Mouse (Mus musculus): ENCODE measurements at regions not wholly inside any gene's neighbourhood (a gene's known extent, or its start where the extent isn't known, plus 50 kb on each side); places are given as distances from the start of the nearest gene placed in this dataset.

- DNase-seq = no peak
Measured at GRCm38 (mm10) chr3:21404058-21404457, 672.4 kb upstream of the Tbl1xr1 start.

DNA sequence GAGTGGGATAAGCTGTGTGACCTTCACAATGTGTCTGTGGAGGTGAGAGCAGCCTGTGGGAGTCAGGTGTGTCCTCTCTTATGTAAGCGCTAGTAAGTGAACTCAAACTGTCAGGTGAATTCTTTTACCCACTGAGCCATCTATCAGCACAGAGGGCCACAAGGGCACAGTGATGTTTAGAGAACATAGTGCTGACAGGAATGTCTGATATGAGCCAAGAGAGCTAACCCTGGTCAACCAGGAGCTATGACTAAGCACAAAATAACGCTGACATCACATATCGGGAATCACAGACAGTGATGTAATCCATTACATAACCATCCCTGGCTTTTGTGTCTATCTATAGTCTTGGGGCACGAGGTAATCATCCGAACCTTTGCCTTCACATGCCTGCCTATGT is 669.4 kb upstream of the Tbl1xr1 start:
- no peak for DNase-seq

DNA sequence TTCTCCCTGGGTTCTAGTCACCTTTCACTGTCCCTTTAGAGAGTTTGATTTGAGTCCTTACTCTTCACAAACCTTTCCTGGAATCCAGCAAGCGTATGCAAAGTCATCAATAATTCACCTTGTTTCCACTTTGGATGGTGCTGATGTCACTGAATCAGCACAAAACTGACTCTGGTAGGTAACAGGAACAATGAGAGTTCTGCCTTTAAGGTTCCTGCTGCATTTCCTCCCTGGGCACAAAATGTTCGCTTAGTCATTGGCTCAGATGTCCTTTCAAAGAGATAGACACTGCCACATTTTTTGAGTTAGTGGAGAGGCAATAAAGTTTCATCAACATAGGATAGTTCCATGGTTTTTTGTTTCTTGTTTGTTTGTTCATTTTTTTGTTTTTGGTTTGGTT is 664.4 kb upstream of the Tbl1xr1 start:
- peak; percentile 5 for DNase-seq

GRCm38 (mm10) chr3:21423139-21423538 is 653.3 kb upstream of the Tbl1xr1 start:
- no peak for DNase-seq

DNA sequence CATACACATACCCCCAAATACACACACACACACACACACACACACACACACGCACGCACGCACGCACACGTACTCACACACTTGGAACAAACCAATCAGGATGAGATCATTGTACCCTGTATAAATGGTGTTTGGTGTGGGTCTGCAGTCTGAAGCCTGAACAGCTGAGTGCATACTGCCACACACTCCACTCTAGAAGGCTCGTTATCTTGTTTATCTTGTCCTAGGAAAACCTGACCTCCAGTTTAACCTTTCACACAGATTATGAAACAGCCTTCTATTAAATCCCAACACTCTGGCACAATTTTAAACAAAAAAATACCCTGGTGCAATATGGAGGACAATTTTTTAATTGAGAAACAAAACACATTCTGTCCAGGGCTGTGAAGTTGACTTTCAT is 649.9 kb upstream of the Tbl1xr1 start:
- DNase-seq = no peak

DNA sequence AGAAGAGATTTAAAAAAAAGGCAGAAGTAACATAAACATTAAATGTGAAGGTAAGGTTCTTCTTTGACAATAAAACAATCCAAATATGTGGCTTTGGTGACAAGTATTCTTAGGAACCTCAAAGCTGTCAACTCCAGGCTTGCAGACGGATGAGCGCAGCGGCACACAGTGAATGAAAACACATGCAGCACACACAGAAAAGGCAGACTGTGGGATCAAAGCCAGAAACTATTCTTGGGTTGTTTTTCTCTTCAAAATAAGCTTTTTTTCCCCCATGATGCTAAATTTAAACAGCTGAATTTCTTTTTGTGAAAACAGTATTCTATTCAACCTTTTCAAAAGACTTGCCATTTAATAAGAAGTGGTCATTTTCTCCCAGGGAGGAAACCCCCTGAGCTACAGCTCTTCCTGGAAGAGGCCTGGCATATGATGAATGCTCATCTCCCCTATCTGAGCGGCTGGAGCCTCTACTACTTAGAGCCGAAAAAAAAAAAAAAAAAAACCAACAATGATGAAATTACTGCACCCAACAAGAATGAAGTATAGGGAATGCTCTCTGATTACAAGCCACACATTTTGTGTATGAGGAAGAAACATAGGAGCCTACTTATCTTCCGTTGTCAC is 648.9 kb upstream of the Tbl1xr1 start:
- DNase-seq = no peak

- DNase-seq = no peak
Measured at GRCm38 (mm10) chr3:21428120-21428519, 648.3 kb upstream of the Tbl1xr1 start.

- DNase-seq = peak; percentile 8
Measured at GRCm38 (mm10) chr3:21464245-21464644, 612.2 kb upstream of the Tbl1xr1 start.

GRCm38 (mm10) chr3:21466113-21466645 is 610.3 kb upstream of the Tbl1xr1 start:
- no peak for DNase-seq

DNA sequence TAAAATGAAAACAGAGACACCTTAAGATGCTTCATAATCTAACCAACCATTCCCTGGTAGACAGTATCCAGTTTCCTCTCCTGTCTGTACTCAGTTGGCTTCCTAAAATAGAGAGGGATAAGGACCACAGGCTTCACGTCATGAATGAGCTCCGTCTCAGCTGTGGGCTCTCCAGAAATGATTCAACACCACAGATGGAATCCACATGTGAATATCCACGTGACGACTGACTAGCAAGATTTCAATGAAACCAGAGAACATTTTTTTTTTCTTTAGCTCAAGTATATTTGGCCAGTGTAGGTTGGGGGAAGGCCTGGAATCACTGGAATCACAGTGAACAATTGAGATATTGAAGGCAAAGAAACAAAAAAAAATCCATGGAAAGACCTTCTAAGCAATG is 599.1 kb upstream of the Tbl1xr1 start:
- DNase-seq = no peak

DNA sequence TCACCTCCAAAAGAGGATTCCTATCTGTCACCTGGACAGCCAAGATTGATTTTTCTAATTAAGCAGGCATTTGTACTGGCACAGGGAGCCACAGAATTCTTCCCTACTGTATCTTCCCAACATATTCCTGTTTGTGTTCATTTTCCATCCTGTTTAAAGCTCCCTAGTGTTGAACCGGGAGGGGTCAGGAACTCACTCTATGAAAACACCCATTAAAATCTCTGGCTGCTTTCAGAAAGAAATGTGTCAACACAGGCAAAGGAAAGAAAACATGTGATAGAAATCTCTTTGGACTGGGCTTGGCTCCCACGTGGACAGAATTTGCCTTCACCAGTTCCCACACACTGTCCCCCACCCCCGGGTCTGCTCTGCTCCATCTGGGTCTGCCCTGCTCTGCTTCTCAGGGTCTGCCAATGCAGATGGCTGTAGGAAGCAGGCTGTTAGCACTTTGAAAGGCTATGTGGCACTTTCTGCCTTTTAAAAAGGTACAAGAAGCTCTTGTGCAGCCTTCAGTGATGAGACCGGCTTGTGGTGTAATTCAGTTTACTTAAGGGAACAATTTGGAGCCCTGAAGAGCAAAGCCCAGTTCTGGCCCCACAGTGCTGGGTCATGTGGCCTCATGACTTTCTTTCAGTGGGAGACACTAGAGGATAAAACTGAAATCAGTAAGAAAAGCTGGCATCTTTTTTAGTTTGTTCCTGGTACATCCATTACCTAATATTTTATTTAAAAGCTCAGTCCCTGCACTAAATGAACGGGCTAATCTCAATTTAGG is 597.2 kb upstream of the Tbl1xr1 start:
- DNase-seq = peak; percentile 14

DNA sequence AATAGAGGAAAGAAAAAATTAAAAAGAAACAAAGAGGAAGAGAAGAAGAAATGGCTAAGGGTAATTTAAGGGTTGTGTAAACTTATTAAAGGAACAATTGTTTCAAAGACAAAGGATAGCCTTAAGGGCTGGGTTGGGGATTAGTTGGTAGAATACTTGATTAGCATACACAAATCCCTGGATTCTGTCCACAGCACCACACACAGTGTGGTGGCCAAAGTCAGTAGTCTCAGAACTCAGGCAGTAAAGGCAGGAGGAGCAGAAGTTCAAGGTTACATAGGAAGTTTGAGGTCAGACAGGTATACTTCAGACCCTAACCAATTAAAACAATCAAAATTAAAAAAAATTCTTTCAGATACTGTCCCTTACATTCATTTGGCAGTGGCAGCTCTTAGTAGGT is 596.6 kb upstream of the Tbl1xr1 start:
- no peak for DNase-seq

DNA sequence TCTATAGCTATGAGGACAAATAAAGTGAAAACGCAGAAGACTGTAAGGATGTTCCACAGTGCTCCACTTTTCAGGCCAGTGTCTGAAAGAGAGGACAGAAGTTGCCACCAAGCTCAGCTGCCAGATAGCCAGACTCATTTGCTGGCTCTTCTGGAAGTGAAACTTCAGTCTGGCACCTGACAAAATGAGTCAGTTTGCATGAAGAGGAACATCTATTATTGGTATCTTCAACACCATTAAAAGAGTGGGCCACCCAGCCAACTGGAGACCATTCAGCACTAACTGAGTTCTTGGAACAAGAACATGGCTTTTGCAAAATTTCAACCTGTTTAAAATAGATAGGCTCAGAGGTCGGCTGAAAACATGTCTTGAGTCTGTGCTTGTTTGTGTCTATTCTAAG is 592.4 kb upstream of the Tbl1xr1 start:
- no peak for DNase-seq

GRCm38 (mm10) chr3:21485454-21485853 is 591.0 kb upstream of the Tbl1xr1 start:
- DNase-seq = no peak

GRCm38 (mm10) chr3:21489547-21489946 is 586.9 kb upstream of the Tbl1xr1 start:
- no peak for DNase-seq

DNA sequence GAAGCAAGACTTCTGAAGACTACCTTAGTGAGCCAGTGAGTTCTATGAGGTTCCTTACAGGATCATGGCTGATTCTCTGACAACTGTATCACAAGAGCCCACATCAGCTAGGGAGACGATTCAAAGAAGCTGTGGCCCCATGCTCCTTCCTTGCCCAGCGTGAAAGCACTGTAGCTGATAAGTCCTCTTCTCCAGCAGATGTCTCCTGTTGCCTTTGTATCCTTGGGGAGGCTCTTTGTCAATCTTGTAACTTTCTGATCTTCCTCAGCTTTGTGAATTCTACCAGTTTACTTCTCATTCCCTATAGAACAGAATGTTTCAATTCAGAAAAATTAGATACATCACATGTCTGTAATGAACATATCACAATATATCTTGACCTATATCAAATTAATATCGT is 584.0 kb upstream of the Tbl1xr1 start:
- DNase-seq = no peak

- DNase-seq = no peak
Measured at GRCm38 (mm10) chr3:21493384-21493783, 583.1 kb upstream of the Tbl1xr1 start.

DNA sequence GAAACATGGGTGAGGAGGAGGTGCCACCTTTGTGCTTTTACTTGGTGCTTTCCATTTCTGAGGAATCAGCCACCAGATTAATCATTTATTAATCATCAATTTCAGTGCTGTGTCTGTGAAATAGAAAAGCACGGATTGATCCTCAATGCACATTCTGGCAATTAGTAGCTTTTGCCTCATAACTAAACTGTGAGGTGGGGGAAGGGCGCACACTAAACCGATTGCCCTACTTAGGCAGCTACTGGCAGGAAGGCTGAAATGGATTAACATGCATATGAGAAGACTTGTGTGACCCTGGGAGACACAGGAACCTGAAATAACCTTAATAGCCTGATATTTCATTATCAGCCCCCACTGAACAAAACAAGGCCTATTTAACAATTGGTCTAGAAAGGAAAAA is 581.5 kb upstream of the Tbl1xr1 start:
- DNase-seq = peak; percentile 81

DNA sequence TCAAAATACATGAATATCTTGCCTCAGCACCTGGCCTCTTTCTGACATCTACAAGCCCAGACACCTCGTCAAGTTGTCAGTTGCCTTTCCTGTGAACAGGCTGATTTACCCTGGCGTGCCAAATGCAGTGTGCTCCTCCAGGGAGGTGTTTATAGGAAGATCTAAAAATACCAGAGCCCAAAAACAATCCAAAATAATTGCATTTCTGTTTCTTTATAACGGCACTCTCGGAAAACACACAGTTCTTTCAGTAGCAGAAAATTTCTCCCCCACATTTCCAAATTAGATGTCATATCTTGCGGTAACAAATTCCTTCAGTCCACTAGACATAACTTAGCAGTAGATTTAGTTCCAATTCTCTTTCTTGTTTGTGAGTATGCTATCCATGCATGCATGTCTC is 580.8 kb upstream of the Tbl1xr1 start:
- DNase-seq = no peak

DNA sequence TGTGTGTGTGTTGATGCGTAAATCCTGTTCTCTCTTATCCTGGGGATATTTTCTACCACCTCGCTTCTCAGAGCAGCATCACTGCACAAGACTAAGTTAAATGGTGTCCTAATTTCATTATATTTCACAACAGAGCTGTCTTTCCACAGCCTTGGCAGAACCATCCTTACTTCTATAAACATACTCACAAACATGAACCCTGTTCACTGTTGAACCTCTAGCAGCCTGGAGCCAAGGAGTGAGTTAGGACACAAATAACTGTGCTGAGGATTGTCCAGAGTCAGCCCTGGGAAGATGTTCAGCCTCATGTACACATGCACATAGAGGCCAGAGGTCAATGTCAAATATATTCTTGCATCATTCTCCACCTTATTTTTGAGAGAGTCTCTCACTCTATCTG is 580.3 kb upstream of the Tbl1xr1 start:
- DNase-seq = no peak

GRCm38 (mm10) chr3:21497011-21497410 is 579.4 kb upstream of the Tbl1xr1 start:
- no peak for DNase-seq

GRCm38 (mm10) chr3:21507655-21508054 is 568.8 kb upstream of the Tbl1xr1 start:
- DNase-seq = no peak

DNA sequence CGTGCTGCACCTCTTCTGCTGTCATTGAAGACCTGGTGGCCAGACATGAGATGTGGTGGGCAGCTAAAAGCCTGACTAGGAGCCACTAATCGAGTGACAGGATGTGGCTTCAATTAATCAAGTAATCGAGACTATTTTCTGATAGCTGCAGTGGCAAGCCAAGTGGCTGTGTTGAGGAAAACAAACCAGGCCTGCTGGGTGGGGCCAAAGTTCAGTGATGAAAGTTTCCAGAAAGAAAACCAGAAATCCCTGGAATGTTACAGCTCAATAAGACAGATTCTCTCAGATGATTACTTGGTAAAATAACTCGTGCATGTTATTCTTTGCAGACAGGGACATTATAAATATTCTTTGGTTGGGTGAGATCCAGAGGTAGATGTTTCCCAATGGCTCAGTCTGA is 564.4 kb upstream of the Tbl1xr1 start:
- DNase-seq = no peak

GRCm38 (mm10) chr3:21524426-21524937 is 552.0 kb upstream of the Tbl1xr1 start:
- no peak for DNase-seq

All from retina, postnatal 1 day (tissue).